Comparison of ENCODE assay signal across 10 mouse cellular contexts in the genomic region with DNA sequence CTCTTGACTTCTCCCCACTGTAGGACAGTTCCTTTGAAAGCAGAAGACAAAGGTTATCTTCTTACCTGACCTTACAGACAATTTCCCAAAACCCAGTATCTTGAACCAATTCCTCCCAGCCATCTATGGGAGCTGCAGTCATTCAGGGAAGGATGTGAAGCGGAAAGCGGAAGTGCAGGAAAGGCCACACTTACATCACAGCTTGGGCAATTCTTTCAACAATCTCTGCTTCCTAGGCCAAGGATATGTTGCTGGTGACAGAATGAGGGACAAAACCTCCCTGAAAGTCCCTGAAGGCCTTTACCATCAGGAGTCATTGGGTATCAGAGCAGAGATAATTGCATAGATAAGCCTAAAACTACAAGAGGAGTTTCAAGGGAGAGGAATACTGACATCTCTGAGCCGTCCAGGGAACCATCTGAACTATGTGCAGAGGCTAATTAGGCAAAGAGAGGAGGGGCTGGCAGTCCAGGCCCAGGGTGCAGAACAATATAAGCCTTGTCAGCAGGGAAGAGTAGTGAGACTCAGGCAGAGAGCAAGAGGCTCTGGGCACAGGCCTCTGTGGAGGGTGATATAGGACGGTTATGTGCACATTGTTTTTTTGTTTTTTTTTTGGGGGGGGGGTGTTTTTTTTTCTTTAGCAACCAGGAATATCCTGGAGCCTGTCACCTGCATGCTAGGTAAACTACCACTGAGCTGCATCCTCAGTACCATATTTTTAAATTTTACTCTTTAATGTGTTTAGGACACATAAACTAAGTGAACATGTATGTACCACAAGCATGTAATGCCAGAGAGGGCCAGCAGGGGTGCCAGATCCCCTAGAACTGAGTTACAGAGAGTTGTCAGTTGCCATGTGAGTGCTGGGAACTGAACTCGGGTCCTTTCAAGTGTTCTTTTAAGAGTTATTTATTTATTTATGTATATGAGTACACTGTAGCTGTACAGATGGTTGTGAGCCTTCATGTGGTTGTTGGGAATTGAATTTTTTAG. TPM values are rescaled to one million over a fixed set of nuclear protein-coding genes. Genes with fewer than 3 reads are reported as not detected.
DNase-seq lines count a peak whose midpoint lies in the region; ATAC-seq and TF ChIP-seq lines count a peak whose summit lies in the region.
"Had no signal": no experiment of that assay in that cellular context is flagged by ENCODE, and none has a peak within 500 bp of the region (broad histone marks: within the 10 kb centered on the region; RNA-seq: fewer than 3 reads in every experiment).

No protein-coding gene starts in this region.

- no peak overlapping the region for H3K4me2 ChIP-seq in kidney, postnatal 0 days (ENCODE audit: low read length)
- H3K4me2 ChIP-seq: heart, embryonic 13.5 days had no signal

- no peak for ATAC-seq in kidney, postnatal 0 days (replicated peaks; ENCODE audit: low FRiP score, low read depth)
- peak; percentile 72 for ATAC-seq in granulocyte monocyte progenitor cell, adult 5-6 weeks (replicated peaks; ENCODE audit: poor library complexity, severe bottlenecking)

- no peak overlapping the region for H3K9ac ChIP-seq in kidney, postnatal 0 days (ENCODE audit: low read depth, low read length)
- H3K9ac ChIP-seq: heart, embryonic 13.5 days had no signal

- peak; percentile 14; the same call in 1 of the 2 replicates for TF ChIP-seq CTCF in kidney, postnatal 0 days (IDR thresholded peaks at IDR 0.05; ENCODE audit: low read depth)

- 0 out of 2 replicates have a peak, but pooled peaks cover 3% of the 10 kb centered on the region for H3K36me3 ChIP-seq in kidney, postnatal 0 days (ENCODE audit: insufficient read depth, low read length)

- H3K27me3 ChIP-seq in kidney, postnatal 0 days (ENCODE audit: insufficient read depth, low read length): no peaks in the 10 kb centered on the region
- H3K27me3 ChIP-seq: heart, embryonic 13.5 days had no signal

- WGBS in kidney, postnatal 0 days: 83% methylated on average over 5 of the region's 5 CpGs

- no peak for DNase-seq in kidney, postnatal 0 days (ENCODE audit: low spot score)
- no peak for DNase-seq in kidney, adult 8-10 months
- DNase-seq in 416B (ENCODE audit: low read depth): peak; percentile 37
- DNase-seq in B cell, adult 2 months: peak; percentile 49 to 65
- no peak for DNase-seq in layer of hippocampus, adult 9-11 months
- DNase-seq in gastrocnemius, adult 18-20 months (ENCODE audit: low spot score): no peak
- no peak for DNase-seq in frontal cortex, postnatal 14 days (ENCODE audit: low spot score in 2 of 2)
- DNase-seq: kidney, postnatal 14 days had no signal

- no peaks in the 10 kb centered on the region for H3K9me3 ChIP-seq in kidney, postnatal 0 days (replicated peaks; ENCODE audit: low read length)
- H3K9me3 ChIP-seq: heart, embryonic 13.5 days had no signal

- H3K4me3 ChIP-seq in kidney, postnatal 0 days (replicated peaks; ENCODE audit: low read depth, low read length): no peak overlapping the region
- H3K4me3 ChIP-seq: heart, embryonic 13.5 days had no signal

- H3K4me1 ChIP-seq in kidney, postnatal 0 days (replicated peaks; ENCODE audit: insufficient read depth, low read length): no peaks in the 10 kb centered on the region

- no peak overlapping the region for H3K27ac ChIP-seq in kidney, postnatal 0 days
- H3K27ac ChIP-seq: heart, embryonic 13.5 days had no signal

RNA-seq across cellular contexts. Expression of gene Limk2, which starts 26.1 kb away (rescaled TPM):
- 28.8 and 31.8 TPM in 2 replicates for polyA plus RNA-seq in kidney, postnatal 0 days (2015; fragmentation: Nextera tagmentation; extraction: Ambion mirVana)
- total RNA-seq in granulocyte monocyte progenitor cell, adult 5-6 weeks (2014; fragmentation: Nextera tagmentation): 15.2 and 29.8 TPM in 2 replicates
- 12.1 and 24.2 TPM in 2 replicates for total RNA-seq in granulocyte monocyte progenitor cell, adult 5-6 weeks (2017)
- 10 to 100 TPM; 10.4 to 12.1 TPM for total RNA-seq in gastrocnemius, adult 18-20 months (2021)

RNA-seq across cellular contexts. Expression of gene Pik3ip1, which starts 52.7 kb away (rescaled TPM):
- polyA plus RNA-seq in kidney, postnatal 0 days (2015; fragmentation: Nextera tagmentation; extraction: Ambion mirVana): 14.8 and 15.0 TPM in 2 replicates
- total RNA-seq in granulocyte monocyte progenitor cell, adult 5-6 weeks (2014; fragmentation: Nextera tagmentation): 30.2 and 35.9 TPM in 2 replicates
- 44.8 and 63.1 TPM in 2 replicates for total RNA-seq in granulocyte monocyte progenitor cell, adult 5-6 weeks (2017)
- total RNA-seq in gastrocnemius, adult 18-20 months (2021): 10 to 100 TPM; 27.2 to 30.8 TPM

Comparison
In these comparisons a context has a peak if more than half of its experiments do, and no peak if none do; other contexts are left out.
1. DNase-seq: peak in 416B (single experiment) and B cell, adult 2 months (2 of 2); none in kidney, postnatal 0 days (single experiment), kidney, adult 8-10 months (0 of 2), layer of hippocampus, adult 9-11 months (single experiment), gastrocnemius, adult 18-20 months (single experiment) and frontal cortex, postnatal 14 days (0 of 2).